Mouse (Mus musculus) splenic B cell, adult 2 months (primary cell): ENCODE data around the gene Gpn3.

ENCODE experiments used
- DNase-seq: peaks from one replicate; pipeline ENCODE4 v3.0.0-alpha.2; 2011; ENCODE audit warnings: low read depth, low spot score
- H3K27me3 ChIP-seq: 2 replicates; pipeline ENCODE4 v1.6.1; 2012; ENCODE audit warnings: mild to moderate bottlenecking, low read length, moderate library complexity, mixed read lengths; ENCODE audit not compliant: control insufficient read depth, poor library complexity, insufficient read depth, severe bottlenecking
- H3K36me3 ChIP-seq: 2 replicates; pipeline ENCODE4 v1.6.1; 2012; ENCODE audit warnings: mild to moderate bottlenecking, low read length, moderate library complexity, mixed read lengths; ENCODE audit not compliant: control insufficient read depth, poor library complexity, insufficient read depth, severe bottlenecking

Gpn3 gene

GRCm38 (mm10) chr5:122371591-122372191, at the start of gene Gpn3:
Gene Gpn3, plus strand, starts transcription at chr5:122371876.
- no peak for DNase-seq
- Histone ChIP-seq H3K27me3 (no peaks in the 10 kb centered on the region), H3K36me3 (no peaks in the 10 kb centered on the region)

DNA sequence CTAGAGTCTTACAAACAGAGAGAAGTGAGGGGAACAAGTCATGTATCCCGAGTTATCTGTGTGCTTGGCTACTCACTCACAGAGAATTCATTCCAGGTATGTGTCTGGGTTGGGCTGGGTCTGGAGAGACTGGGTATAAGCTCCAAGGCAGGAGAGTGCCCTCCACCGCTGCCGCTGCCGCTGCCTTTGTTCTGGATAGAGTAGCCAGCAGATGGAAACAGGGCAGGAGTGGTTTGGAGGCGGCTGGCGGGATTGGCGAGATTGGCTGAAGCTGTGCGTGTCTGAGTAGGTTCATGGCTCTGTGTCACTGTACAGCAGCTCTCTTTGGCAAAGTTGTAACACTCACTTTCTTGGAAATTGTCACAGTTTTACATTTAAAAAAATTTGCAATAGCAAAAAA, 48.2 kb upstream of the Gpn3 start:
- Histone ChIP-seq H3K36me3 (peaks cover 5% of the 10 kb centered on the region), H3K27me3 (no peaks in the 10 kb centered on the region)
- no peak for DNase-seq

- no peak for DNase-seq
- Histone ChIP-seq H3K27me3 (no peaks in the 10 kb centered on the region), H3K36me3 (peaks cover 5% of the 10 kb centered on the region; the same call in 1 of the 2 replicates)
Observed at GRCm38 (mm10) chr5:122324608-122325431, 46.9 kb upstream of the Gpn3 start.

GRCm38 (mm10) chr5:122325477-122325876, 46.2 kb upstream of the Gpn3 start:
- Histone ChIP-seq H3K36me3 (peaks cover 5% of the 10 kb centered on the region; the same call in 1 of the 2 replicates), H3K27me3 (no peaks in the 10 kb centered on the region)
- no peak for DNase-seq

DNA sequence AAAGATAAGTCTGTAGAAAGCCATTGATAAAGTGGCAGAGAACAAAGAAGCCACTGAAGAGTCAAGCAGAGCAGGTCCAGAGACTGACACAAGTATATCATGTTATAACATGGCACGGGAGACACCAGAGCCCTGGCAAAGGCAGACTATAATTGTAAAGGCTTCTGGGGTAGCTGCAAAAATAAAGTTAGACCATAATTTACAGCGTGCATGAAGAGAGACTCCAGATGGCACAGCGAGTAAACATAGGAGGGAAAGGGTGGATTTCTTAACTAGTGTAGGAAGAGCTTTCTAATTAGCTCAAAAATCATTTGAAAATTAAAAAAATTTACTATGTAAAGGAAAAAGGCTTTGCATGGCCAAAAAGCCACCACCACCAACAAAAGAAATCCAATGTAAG, 44.4 kb upstream of the Gpn3 start:
- Histone ChIP-seq H3K36me3 (peaks cover 5% of the 10 kb centered on the region), H3K27me3 (no peaks in the 10 kb centered on the region)
- no peak for DNase-seq

GRCm38 (mm10) chr5:122330269-122330668, 41.4 kb upstream of the Gpn3 start:
- DNase-seq: no peak
- H3K36me3 ChIP-seq: peaks cover 1% of the 10 kb centered on the region; the same call in 1 of the 2 replicates
- H3K27me3 ChIP-seq: no peaks in the 10 kb centered on the region

GRCm38 (mm10) chr5:122334682-122335081, 37.0 kb upstream of the Gpn3 start:
- H3K27me3 ChIP-seq: no peaks in the 10 kb centered on the region
- no peak for DNase-seq
- H3K36me3 ChIP-seq: peaks cover 1% of the 10 kb centered on the region; the same call in 1 of the 2 replicates

GRCm38 (mm10) chr5:122336554-122337294, 35.0 kb upstream of the Gpn3 start:
- DNase-seq: no peak
- Histone ChIP-seq H3K27me3 (no peaks in the 10 kb centered on the region), H3K36me3 (no peaks in the 10 kb centered on the region)

GRCm38 (mm10) chr5:122342874-122343273, 28.8 kb upstream of the Gpn3 start:
- no peaks in the 10 kb centered on the region; the same call in 1 of the 2 replicates for H3K36me3 ChIP-seq
- peak; percentile 30 for DNase-seq
- no peaks in the 10 kb centered on the region for H3K27me3 ChIP-seq

- Histone ChIP-seq H3K36me3 (no peaks in the 10 kb centered on the region; the same call in 1 of the 2 replicates), H3K27me3 (no peaks in the 10 kb centered on the region)
- peak; percentile 68 for DNase-seq
Observed at GRCm38 (mm10) chr5:122343768-122344167, 27.9 kb upstream of the Gpn3 start.

DNA sequence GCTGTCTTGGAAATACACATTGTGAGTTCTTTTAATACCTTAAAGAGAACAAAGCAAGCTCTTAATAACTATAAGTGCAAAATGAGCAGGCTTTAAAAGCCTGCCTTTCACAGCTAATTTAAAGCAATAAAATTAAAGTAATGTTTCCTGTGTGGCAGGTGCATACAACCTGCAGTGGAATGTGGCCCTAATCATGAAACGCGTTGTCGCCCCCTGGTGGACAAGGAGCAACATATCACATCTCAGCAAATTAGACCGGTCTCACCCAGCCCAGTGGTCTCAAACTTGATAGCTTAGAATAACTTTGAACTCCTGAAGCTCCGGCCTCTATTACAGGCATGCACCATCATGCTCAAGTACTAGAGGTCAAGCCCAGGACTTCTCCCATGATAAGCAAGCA, 27.4 kb upstream of the Gpn3 start:
- Histone ChIP-seq H3K36me3 (no peaks in the 10 kb centered on the region; the same call in 1 of the 2 replicates), H3K27me3 (no peaks in the 10 kb centered on the region)
- DNase-seq: peak; percentile 91

DNA sequence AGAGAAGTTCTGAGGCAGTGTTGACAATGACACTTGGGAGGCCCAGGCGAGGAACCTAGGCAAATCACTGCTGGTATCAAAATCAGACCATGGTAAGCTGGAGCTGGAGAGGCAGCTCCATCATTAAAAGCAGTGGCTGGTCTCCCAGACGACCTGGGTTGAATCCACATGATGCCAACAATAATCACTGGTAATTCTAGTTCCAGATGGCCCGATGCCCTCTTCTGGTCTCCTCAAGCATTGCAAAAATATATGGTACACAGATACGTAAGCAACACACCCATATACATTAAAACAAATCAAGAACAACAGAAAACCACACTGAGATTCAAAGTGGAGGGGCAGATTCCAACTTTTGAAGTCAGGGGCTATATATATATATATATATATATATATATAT, 25.9 kb upstream of the Gpn3 start:
- Histone ChIP-seq H3K27me3 (no peaks in the 10 kb centered on the region), H3K36me3 (no peaks in the 10 kb centered on the region; the same call in 1 of the 2 replicates)
- no peak for DNase-seq

- H3K36me3 ChIP-seq: no peaks in the 10 kb centered on the region; the same call in 1 of the 2 replicates
- H3K27me3 ChIP-seq: no peaks in the 10 kb centered on the region
- DNase-seq: peak; percentile 100
Observed at GRCm38 (mm10) chr5:122353807-122354491, 17.7 kb upstream of the Gpn3 start, which contains the start of the genes Rad9b and Vps29. Gene Rad9b, minus strand, starts transcription at chr5:122354233. Gene Vps29, plus strand, starts transcription at chr5:122354369.

DNA sequence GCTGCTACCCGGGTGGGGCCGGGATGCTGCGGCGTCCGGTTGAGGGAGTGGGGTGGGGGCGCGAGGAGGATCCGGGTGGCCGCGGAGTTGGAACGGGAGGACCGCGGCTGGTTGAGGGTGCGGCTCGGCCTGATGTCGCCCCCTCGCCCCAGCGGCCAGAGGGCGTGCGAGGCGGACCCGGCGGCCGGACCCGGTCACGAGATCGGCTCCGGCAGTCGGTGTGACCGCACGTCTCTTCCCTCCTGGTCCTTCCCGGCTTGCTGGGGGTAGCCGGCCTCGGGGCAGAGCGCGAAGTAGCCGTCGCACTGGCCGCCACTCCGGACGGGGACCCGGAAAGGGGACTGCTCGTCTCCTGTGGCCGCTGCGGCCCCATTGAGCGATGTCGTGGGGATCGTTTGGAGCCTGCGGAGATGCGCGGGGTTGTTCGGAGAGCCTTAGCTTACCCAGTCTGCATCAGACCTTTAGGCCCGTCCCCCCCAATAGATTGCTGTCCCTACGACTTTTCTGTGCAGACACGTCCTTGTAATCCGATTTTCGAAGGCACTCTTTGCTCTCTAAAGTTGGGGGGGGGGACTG, 17.1 kb upstream of the Gpn3 start:
- DNase-seq: no peak
- Histone ChIP-seq H3K27me3 (no peaks in the 10 kb centered on the region), H3K36me3 (peaks cover 2% of the 10 kb centered on the region)
